Mouse (Mus musculus) kidney, adult 9 months (tissue): ENCODE data around the gene Speer4d.
"Not testable (repeated sequence)": the region's sequence is repeated elsewhere in the genome, so short reads cannot be mapped to it uniquely, and the experiment has no call there.

Experiments
- DNase-seq: peaks from one replicate; pipeline ENCODE4 v3.0.0; 2022

Gene Speer4d

GRCm38 (mm10) chr5:15618764-15619163 is at the start of gene Speer4d:
TSS of gene Speer4d (plus strand) at chr5:15619064.
- not testable (repeated sequence) for DNase-seq

- DNase-seq: not testable (repeated sequence)
Measured at GRCm38 (mm10) chr5:15573735-15574134, 45.1 kb upstream of the Speer4d start.

DNA sequence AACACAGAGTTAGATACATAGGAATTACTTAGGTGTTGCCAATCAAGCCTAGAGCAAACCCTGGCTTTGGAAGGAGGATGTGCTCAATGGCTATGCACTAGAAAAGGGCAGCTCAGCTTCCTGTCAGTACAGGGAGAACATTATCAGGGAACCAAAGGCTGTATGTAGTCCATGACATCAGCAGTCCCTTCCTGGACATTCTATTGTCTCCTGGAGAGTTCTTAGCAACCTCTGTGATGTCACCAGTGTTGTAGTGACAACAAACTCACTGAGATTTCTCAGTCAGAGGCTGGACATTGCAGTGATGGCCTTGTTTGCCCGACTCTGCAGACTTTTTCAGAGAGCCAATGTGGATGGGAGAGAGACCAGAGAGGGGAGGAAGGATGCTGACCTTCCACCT is 41.8 kb upstream of the Speer4d start, which contains the start of gene Gm21083:
Gene Gm21083 (plus strand): TSS at position 301 of the 400 bp plus-strand sequence.
- DNase-seq: not testable (repeated sequence)

DNA sequence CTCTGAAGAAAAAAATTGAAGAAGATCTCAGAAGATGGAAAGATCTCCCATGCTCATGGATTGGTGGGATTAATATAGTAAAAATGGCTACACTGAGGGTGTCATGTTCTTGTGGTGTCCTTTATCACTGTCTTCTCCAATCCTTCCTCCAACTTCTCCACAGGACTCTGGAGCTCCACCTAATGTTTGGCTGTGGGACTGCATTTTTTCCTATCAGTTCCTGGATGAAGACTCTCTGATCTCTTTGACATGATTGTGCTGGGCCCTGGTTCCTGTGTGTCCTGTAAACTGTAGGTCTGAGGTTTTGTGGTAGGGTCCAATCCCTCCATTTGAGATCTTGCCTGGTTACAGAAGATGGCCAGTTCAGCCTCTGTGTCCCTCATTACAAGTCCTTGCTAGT is 32.5 kb upstream of the Speer4d start:
- DNase-seq: peak; percentile 23

DNA sequence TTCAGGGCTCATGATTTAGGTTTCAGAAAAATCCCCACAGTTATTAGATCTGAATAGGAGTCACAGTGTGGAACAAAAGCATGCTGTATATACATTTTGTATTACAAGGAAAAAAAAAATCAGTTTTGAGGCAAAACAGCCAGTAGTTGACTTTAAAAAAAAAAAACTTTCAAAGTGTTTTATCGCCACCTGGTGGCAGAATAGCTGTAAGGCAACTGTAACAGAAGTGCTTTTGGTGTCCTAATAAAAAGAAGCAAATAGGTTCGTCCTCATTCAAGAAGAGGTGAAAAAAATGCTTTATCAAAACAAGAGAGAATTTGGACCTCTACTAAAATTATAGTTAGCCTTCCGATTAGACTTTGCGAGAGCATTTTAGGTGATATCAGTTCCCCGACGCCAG is 30.6 kb upstream of the Speer4d start:
- peak; percentile 22 for DNase-seq

DNA sequence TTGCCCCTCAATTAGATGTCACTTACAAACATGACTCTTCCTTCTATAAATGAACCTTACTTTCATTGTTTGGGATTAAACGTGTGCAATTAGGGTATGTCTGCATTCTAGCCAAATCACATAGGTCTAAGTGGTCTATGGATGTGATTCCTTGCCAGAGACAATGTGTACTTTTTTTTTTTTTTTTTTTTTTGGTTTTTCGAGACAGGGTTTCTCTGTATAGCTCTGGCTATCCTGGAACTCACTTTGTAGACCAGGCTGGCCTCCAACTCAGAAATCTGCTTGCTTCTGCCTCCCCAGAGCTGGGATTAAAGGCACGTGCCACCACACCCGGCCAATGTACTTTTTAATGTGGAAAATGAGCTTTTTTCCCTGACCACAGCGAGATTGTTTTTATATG is 28.2 kb upstream of the Speer4d start:
- not testable (repeated sequence) for DNase-seq

DNA sequence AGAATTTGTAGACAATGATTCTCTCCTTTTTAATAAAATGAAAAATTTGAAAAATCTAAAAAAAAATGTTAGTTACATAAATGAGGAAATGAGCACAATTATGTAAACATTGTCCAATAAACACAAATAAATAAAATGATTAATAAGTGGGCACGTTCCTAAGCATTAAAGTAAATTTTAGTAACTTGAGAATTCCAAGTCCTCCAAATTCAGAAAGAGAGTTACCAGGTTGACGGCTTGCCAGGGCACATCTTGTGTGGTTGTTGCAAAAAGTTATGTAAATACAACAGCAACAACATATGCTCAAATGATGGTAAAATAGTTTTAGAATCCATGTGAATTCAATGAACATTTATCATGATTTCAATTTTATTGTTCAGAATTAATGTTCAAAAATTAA is 27.3 kb upstream of the Speer4d start:
- not testable (repeated sequence) for DNase-seq

GRCm38 (mm10) chr5:15598831-15599230 is 20.0 kb upstream of the Speer4d start:
- DNase-seq: not testable (repeated sequence)

DNA sequence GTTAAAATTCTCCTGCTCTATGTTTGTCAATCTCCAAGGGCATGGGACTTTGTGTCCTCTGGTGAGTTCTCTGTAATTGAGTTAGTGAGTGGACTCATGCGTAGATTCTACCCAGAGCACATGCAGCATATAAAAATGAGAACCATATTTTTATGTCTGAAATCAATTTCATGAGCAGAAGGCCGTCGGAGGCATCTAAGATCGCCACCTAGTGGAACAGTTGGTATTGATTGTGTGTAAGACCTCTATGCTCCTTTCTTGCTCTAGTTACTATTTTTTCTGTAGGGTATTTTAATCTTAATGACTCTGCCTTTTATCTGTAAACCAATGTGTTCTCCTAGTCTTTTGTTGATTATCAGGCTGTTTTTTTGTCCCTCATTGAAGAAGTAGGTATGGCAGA is 18.5 kb upstream of the Speer4d start:
- peak; percentile 36 for DNase-seq

- DNase-seq: not testable (repeated sequence)
Measured at GRCm38 (mm10) chr5:15601481-15601880, 17.4 kb upstream of the Speer4d start.

DNA sequence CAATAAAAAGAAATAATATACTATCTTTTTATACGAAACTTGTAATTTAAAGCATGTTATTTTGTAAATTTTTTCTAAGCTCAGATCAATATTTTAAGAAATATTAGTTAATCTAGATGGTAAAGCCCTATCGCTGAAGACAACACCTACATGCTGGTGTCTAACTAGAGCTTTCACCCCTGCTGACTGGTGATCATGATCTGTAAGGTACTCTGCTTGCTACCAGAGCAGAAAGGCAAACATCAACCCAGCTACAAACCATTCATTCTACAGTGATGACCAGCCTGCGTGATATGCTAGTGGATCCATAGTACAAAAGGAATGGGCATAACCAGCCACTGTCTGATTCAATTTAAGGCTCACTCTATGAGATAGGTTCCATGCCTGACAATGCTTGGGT is 16.9 kb upstream of the Speer4d start:
- DNase-seq: not testable (repeated sequence)

DNA sequence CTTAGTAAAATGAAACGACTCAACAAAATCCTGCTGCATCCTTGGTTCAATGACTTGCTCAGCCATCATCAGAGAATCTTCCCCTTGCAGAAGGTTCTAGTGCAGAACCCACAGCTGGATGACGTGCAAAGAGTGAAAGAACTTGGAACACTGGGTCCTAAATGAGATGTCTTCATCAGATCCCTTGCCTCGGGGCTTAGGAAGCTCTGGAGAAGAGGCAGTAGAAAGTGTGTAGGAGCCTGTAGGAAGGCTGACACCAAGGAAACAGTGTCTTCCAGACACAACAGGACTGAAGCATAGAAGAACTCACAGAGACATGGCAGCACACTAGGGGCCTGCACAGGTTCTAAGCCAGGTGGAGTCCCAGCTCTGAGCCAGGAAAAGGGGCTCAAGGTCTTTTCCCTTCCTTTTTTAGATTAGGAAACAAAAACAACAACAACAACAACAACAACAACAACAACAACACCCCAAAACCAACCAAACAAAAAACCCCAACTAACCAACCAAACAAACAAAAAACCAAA is 16.4 kb upstream of the Speer4d start:
- not testable (repeated sequence) for DNase-seq

DNA sequence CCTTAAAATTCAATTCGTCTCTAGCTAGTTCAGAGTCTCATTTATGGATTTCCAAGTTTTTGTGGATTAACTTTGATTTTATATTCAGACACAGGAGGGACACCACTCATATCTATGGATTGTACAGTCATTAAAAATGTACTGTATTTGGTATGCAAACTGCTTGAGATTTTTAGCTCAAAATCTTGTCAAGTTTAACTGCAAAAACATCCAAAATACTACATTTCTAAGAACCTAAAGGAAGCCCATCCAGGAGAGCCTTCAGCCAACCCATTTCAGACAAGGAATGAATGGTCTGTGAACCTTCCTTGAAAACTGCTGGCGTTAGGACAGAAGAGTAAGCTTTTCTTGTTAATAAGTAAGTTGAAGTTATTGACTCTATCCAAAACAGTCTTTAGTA is 15.9 kb upstream of the Speer4d start:
- DNase-seq: not testable (repeated sequence)

- DNase-seq: not testable (repeated sequence)
Measured at GRCm38 (mm10) chr5:15603585-15603984, 15.3 kb upstream of the Speer4d start.

DNA sequence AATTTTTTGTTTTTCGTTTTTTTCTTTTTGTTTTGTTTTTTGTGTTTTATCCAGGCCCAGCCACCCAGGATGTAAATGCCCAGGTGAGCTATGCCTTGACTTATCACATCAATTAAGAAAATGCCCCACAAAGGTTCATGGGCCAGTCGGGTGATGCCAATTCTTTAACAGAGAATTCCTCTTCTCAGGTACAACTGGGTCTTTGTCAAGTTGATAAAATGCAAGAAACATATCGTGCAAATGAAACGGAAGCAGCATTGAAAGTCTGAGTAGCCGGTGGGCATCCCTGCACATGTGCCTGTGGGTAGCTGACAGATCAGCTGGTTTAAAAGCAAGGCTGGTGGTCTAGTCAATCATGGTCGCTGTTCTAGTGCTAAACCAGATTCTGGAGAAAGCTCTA is 12.2 kb upstream of the Speer4d start:
- peak; percentile 19 for DNase-seq

GRCm38 (mm10) chr5:15610695-15611094 is 8.2 kb upstream of the Speer4d start:
- DNase-seq: peak; percentile 48

DNA sequence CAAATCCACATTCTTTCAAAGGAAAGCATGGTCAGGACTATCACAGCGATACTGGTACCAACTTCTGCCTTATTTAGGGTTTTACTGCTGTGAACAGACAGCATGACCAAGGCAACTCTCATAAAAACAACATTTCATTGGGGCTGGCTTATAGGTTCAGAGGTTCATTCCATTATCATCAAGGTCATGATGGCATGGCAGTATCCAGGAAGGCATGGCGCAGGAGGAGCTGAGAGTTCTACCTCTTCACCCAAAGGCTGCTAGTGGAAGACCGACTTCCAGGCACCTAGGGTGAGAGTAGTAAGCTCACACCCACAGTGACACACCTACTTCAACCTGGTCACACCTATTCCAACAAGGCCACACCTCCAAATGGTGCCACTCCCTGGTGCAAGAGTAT is 2.7 kb upstream of the Speer4d start:
- not testable (repeated sequence) for DNase-seq

DNA sequence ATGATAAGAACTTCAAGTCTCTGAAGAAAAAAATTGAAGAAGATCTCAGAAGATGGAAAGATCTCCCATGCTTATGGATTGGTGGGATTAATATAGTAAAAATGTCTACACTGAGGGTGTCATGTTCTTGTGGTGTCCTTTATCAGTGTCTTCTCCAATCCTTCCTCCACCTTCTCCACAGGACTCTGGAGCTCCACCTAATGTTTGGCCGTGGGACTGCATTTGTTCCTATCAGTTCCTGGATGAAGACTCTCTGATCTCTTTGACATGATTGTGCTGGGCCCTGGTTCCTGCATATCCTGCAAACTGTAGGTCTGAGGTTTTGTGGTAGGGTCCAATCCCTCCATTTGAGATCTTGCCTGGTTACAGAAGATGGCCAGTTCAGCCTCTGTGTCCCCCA is 9.3 kb downstream of the Speer4d start:
- DNase-seq: peak; percentile 28

DNA sequence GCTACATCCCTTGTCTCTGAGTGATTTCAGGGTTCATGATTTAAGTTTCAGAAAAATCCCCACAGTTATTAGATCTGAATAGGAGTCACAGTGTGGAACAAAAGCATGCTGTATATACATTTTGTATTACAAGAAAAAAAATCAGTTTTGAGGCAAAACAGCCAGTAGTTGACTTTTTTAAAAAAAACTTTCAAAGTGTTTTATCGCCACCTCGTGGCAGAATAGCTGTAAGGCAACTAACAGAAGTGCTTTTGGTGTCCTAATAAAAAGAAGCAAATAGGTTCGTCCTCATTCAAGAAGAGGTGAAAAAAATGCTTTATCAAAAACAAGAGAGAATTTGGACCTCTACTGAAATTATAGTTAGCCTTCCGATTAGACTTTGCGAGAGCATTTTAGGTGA is 11.2 kb downstream of the Speer4d start:
- DNase-seq: not testable (repeated sequence)

- not testable (repeated sequence) for DNase-seq
Measured at GRCm38 (mm10) chr5:15637637-15638036, 18.8 kb downstream of the Speer4d start.

- DNase-seq: not testable (repeated sequence)
Measured at GRCm38 (mm10) chr5:15645707-15646106, 26.8 kb downstream of the Speer4d start.

GRCm38 (mm10) chr5:15652334-15652733 is 33.5 kb downstream of the Speer4d start:
- DNase-seq: not testable (repeated sequence)

- not testable (repeated sequence) for DNase-seq
Measured at GRCm38 (mm10) chr5:15656959-15657358, 38.1 kb downstream of the Speer4d start, which contains the start of gene 4930572O03Rik. TSS of gene 4930572O03Rik (minus strand) at chr5:15657059.

DNA sequence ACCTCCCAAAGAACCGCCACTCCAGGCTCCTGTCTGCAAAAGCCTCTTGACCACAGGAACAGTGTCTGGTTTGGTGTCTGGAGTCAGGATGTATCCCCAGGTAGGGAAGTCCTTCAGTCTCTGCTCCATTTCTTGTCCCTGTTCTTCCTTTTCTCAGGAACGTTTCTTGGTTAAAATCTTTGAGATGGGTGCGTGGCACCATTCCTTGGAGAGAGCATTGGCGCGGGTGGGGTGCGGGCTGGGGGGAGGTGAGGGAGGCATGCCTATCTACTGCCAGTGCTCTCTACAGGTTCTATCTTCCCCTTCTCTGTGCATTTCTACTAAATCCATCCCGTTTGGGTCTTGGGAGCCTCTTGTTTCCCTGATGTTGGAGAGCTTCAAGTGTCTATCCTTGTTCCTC is 45.0 kb downstream of the Speer4d start:
- not testable (repeated sequence) for DNase-seq

GRCm38 (mm10) chr5:15670789-15671188 is 51.9 kb downstream of the Speer4d start:
- DNase-seq: not testable (repeated sequence)
